Mouse (Mus musculus): ENCODE measurements at regions not wholly inside any gene's neighbourhood (a gene's known extent, or its start where the extent isn't known, plus 50 kb on each side); places are given as distances from the start of the nearest gene placed in this dataset.

- TF ChIP-seq EP300 (optimal IDR thresholded peaks at IDR 0.05) (no peak), CTCF (IDR thresholded peaks at IDR 0.05; ENCODE audit: low read depth) (no peak)
Measured at GRCm38 (mm10) chr15:85682780-85683179, 52.0 kb upstream of the Ppara start.
